Mouse (Mus musculus) heart, embryonic 15.5 days (tissue): ENCODE data around the gene Kcnj8. TPM values are rescaled to one million over a fixed set of nuclear protein-coding genes. Genes with fewer than 3 reads are reported as not detected.

ENCODE experiments used
- ATAC-seq: fragments of 200-750 bp; cut with Nextera tagmentation; replicated peaks from 2 replicates; pipeline ENCODE4 v1.8.0; 2017; ENCODE audit warnings: low read depth, moderate TSS enrichment; ENCODE audit not compliant: insufficient number of reproducible peaks, insufficient read depth, low FRiP score
- H3K27ac ChIP-seq: fragments of 300-500 bp; sonication (generic); 2 replicates; pipeline ENCODE4 v1.5.1; 2015; ENCODE audit warnings: mild to moderate bottlenecking, inconsistent platforms
- H3K27me3 ChIP-seq: fragments of 300-500 bp; sonication (generic); 2 replicates; pipeline ENCODE4 v1.6.1; 2015; ENCODE audit warnings: inconsistent platforms
- H3K36me3 ChIP-seq: fragments of 300-500 bp; sonication (generic); 2 replicates; pipeline ENCODE4 v1.6.1; 2015; ENCODE audit warnings: mild to moderate bottlenecking, inconsistent platforms
- H3K4me1 ChIP-seq: fragments of 300-500 bp; sonication (generic); replicated peaks from 2 replicates; pipeline ENCODE4 v1.6.1; 2015; ENCODE audit warnings: inconsistent platforms
- H3K4me2 ChIP-seq: fragments of 300-500 bp; sonication (generic); 2 replicates; pipeline ENCODE4 v1.6.1; 2015; ENCODE audit warnings: inconsistent platforms, mild to moderate bottlenecking, moderate library complexity
- H3K4me3 ChIP-seq: fragments of 300-500 bp; sonication (generic); 2 replicates; pipeline ENCODE4 v1.5.1; 2015; ENCODE audit warnings: mild to moderate bottlenecking, inconsistent platforms
- H3K9ac ChIP-seq: fragments of 300-500 bp; sonication (generic); 2 replicates; pipeline ENCODE4 v1.6.1; 2015; ENCODE audit warnings: mild to moderate bottlenecking, inconsistent platforms
- H3K9me3 ChIP-seq: fragments of 300-500 bp; sonication (generic); replicated peaks from 2 replicates; pipeline ENCODE4 v1.6.1; 2016; ENCODE audit warnings: inconsistent platforms
- WGBS: fragments of 180-500 bp; shearing (Covaris S2); methylation state at CpG from one replicate; pipeline ENCODE4 v1.1.7; 2015; ENCODE audit warnings: mixed read lengths; 5-methylcytosine and 5-hydroxymethylcytosine counted together
- polyA plus RNA-seq: library from polyadenylated mRNA; unstranded; fragments of >200 nt; fragmentation: Nextera tagmentation; extraction: Ambion mirVana; gene quantifications from 2 replicates; pipeline ENCODE4 v1.2.1, GENCODE M21; 2015

Gene Kcnj8
- polyA plus RNA-seq = 16.1 and 16.2 TPM in 2 replicates

- H3K9me3 ChIP-seq = no peaks in the 10 kb centered on the region
- H3K4me1 ChIP-seq = peaks cover 32% of the 10 kb centered on the region
- peak; percentile 89 for ATAC-seq
- peaks cover 17% of the 10 kb centered on the region for H3K27me3 ChIP-seq
- peak within 1 kb of the TSS; percentile 98 for H3K4me2 ChIP-seq
- peak within 1 kb of the TSS; percentile 47; the same call in 1 of the 2 replicates for H3K27ac ChIP-seq
- peak within 1 kb of the TSS; percentile 63 for H3K4me3 ChIP-seq
- under 1% methylated on average over 33 of the region's 34 CpGs for WGBS
- H3K36me3 ChIP-seq = no peaks in the 10 kb centered on the region
- peak within 1 kb of the TSS; percentile 57 for H3K9ac ChIP-seq
Observed at GRCm38 (mm10) chr6:142571055-142571618, at the start of gene Kcnj8. Gene Kcnj8 (minus strand): TSS chr6:142571614.

GRCm38 (mm10) chr6:142616659-142617058 is 45.2 kb upstream of the Kcnj8 start:
- Histone ChIP-seq H3K27me3 (no peaks in the 10 kb centered on the region), H3K4me1 (0 out of 2 replicates have a peak, but pooled peaks cover 6% of the 10 kb centered on the region), H3K4me3 (no peak overlapping the region), H3K36me3 (peaks cover 17% of the 10 kb centered on the region; the same call in 1 of the 2 replicates), H3K9ac (no peak overlapping the region), H3K9me3 (no peaks in the 10 kb centered on the region), H3K27ac (no peak overlapping the region), H3K4me2 (no peak overlapping the region)
- WGBS = 18% methylated on average over 3 of the region's 3 CpGs
- peak; percentile 64; the same call in 1 of the 2 replicates for ATAC-seq

- 66% methylated on average over 10 of the region's 10 CpGs for WGBS
- no peak overlapping the region for H3K9ac ChIP-seq
- no peak overlapping the region for H3K4me3 ChIP-seq
- H3K4me2 ChIP-seq = no peak overlapping the region
- H3K9me3 ChIP-seq = no peaks in the 10 kb centered on the region
- peaks cover 16% of the 10 kb centered on the region for H3K4me1 ChIP-seq
- peaks cover 13% of the 10 kb centered on the region; the same call in 1 of the 2 replicates for H3K36me3 ChIP-seq
- H3K27ac ChIP-seq = no peak overlapping the region
- no peaks in the 10 kb centered on the region for H3K27me3 ChIP-seq
- ATAC-seq = no peak
Observed at GRCm38 (mm10) chr6:142614324-142614723, 42.9 kb upstream of the Kcnj8 start.

GRCm38 (mm10) chr6:142612366-142612765 is 41.0 kb upstream of the Kcnj8 start:
- 69% methylated on average over 8 of the region's 8 CpGs for WGBS
- H3K27ac ChIP-seq = no peak overlapping the region

GRCm38 (mm10) chr6:142609401-142610373 is 38.3 kb upstream of the Kcnj8 start:
- no peaks in the 10 kb centered on the region for H3K27me3 ChIP-seq

More at GRCm38 (mm10) chr6:142612366-142612765, 41.0 kb upstream of the Kcnj8 start:
- Histone ChIP-seq H3K4me2 (no peak overlapping the region), H3K4me1 (peaks cover 22% of the 10 kb centered on the region), H3K9me3 (no peaks in the 10 kb centered on the region), H3K9ac (no peak overlapping the region), H3K4me3 (no peak overlapping the region), H3K27me3 (no peaks in the 10 kb centered on the region), H3K36me3 (peaks cover 9% of the 10 kb centered on the region; the same call in 1 of the 2 replicates)
- ATAC-seq = no peak

GRCm38 (mm10) chr6:142607080-142607479 is 35.7 kb upstream of the Kcnj8 start:
- H3K27ac ChIP-seq = peak overlapping the region; percentile 25
- ATAC-seq = no peak; the same call in 1 of the 2 replicates
- no peak overlapping the region for H3K4me3 ChIP-seq
- no peaks in the 10 kb centered on the region for H3K9me3 ChIP-seq
- H3K27me3 ChIP-seq = no peaks in the 10 kb centered on the region
- peaks cover 3% of the 10 kb centered on the region; the same call in 1 of the 2 replicates for H3K36me3 ChIP-seq
- WGBS = 33% methylated on average over 7 of the region's 7 CpGs
- no peak overlapping the region for H3K4me2 ChIP-seq
- peaks cover 25% of the 10 kb centered on the region for H3K4me1 ChIP-seq
- no peak overlapping the region for H3K9ac ChIP-seq

More at GRCm38 (mm10) chr6:142609401-142610373, 38.3 kb upstream of the Kcnj8 start:
- H3K36me3 ChIP-seq = peaks cover 10% of the 10 kb centered on the region; the same call in 1 of the 2 replicates
- no peaks in the 10 kb centered on the region for H3K9me3 ChIP-seq
- no peak for ATAC-seq
- H3K4me2 ChIP-seq = no peak overlapping the region
- H3K27ac ChIP-seq = no peak overlapping the region
- WGBS = 44% methylated on average over 9 of the region's 9 CpGs
- H3K9ac ChIP-seq = no peak overlapping the region
- H3K4me1 ChIP-seq = peaks cover 28% of the 10 kb centered on the region
- H3K4me3 ChIP-seq = no peak overlapping the region

GRCm38 (mm10) chr6:142602772-142603171 is 31.4 kb upstream of the Kcnj8 start:
- ATAC-seq = no peak

GRCm38 (mm10) chr6:142578831-142579230 is 7.4 kb upstream of the Kcnj8 start:
- ATAC-seq = no peak
- WGBS = 59% methylated on average over 4 of the region's 4 CpGs
- H3K9me3 ChIP-seq = no peaks in the 10 kb centered on the region
- H3K27me3 ChIP-seq = no peaks in the 10 kb centered on the region
- no peak overlapping the region for H3K4me2 ChIP-seq
- no peaks in the 10 kb centered on the region for H3K36me3 ChIP-seq
- H3K27ac ChIP-seq = no peak overlapping the region
- H3K4me1 ChIP-seq = no peaks in the 10 kb centered on the region
- H3K9ac ChIP-seq = no peak overlapping the region
- no peak overlapping the region for H3K4me3 ChIP-seq

More at GRCm38 (mm10) chr6:142602772-142603171, 31.4 kb upstream of the Kcnj8 start:
- H3K9ac ChIP-seq = no peak overlapping the region
- H3K4me2 ChIP-seq = no peak overlapping the region
- H3K9me3 ChIP-seq = no peaks in the 10 kb centered on the region
- peaks cover 13% of the 10 kb centered on the region for H3K4me1 ChIP-seq
- WGBS = 76% methylated on average over 6 of the region's 6 CpGs
- H3K27ac ChIP-seq = no peak overlapping the region
- no peaks in the 10 kb centered on the region for H3K27me3 ChIP-seq
- H3K4me3 ChIP-seq = no peak overlapping the region
- peaks cover 6% of the 10 kb centered on the region; the same call in 1 of the 2 replicates for H3K36me3 ChIP-seq

GRCm38 (mm10) chr6:142577801-142578200 is 6.4 kb upstream of the Kcnj8 start:
- Histone ChIP-seq H3K4me3 (no peak overlapping the region), H3K36me3 (no peaks in the 10 kb centered on the region), H3K27ac (no peak overlapping the region), H3K9ac (no peak overlapping the region), H3K4me1 (no peaks in the 10 kb centered on the region), H3K9me3 (no peaks in the 10 kb centered on the region), H3K27me3 (no peaks in the 10 kb centered on the region), H3K4me2 (no peak overlapping the region)
- WGBS = 77% methylated on average over 6 of the region's 6 CpGs
- no peak for ATAC-seq

GRCm38 (mm10) chr6:142572876-142573275 is 1.5 kb upstream of the Kcnj8 start:
- Histone ChIP-seq H3K27me3 (peaks cover 17% of the 10 kb centered on the region), H3K4me2 (no peak overlapping the region), H3K9me3 (no peaks in the 10 kb centered on the region), H3K36me3 (no peaks in the 10 kb centered on the region), H3K4me1 (peaks cover 23% of the 10 kb centered on the region), H3K9ac (no peak overlapping the region), H3K27ac (no peak overlapping the region), H3K4me3 (no peak overlapping the region)
- no peak for ATAC-seq
- WGBS = 47% methylated on average over 6 of the region's 6 CpGs
